Mouse (Mus musculus): Measurements from ENCODE around the gene Etv5.

DNA sequence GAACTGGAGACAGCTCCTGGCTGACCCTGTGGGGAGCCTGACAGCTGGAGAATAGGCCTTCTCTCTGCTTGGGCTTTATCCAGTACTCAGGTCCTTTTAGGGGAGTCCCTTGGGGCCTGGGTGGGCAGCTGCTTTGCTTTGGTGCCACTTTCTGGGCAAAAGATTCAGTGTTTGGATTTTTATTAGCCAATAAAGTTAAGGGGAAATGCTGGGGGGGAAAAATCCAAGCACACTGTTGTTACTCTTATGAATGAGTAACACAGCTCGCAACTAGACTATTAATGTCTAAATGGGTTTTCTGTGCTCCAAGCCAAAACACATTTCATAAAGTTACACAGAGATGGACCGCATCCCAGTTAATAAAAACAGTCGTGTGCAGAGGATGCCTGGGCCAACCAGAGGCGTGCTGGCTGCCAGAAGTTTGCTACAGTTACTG lies 98.3 kb downstream of the Etv5 start:
- TF ChIP-seq POLR2A (IDR thresholded peaks at IDR 0.05; ENCODE audit: low read depth, low read length) = no peak
- TF ChIP-seq CTCF (IDR thresholded peaks at IDR 0.05; ENCODE audit: borderline replicate concordance, insufficient read depth, low read length) = no peak

All from embryonic fibroblast, embryonic 13.5 days (primary cell).